Comparison of ENCODE assay signal across 16 mouse cellular contexts in the genomic region with DNA sequence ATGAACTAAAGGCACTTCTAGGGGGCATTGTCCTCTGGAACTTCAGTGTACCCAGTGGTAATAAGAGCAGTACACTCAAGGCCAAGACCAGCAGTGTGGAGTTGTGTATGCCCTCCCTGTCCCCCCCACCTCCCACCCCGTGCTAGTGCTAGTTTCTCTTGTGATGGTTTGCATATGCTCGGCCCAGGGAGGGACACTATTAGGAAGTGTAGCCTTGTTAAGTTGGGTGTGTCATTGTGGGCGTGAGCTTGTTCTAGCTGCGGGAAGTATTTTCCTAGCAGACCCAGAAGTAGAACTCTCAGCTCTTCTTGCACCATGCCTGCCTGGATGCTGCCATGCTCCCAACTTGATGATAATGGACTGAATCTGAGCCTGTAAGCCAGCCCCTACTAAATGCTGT.
"Had no signal": no experiment of that assay in that cellular context is flagged by ENCODE, and none has a peak within 500 bp of the region (broad histone marks: within the 10 kb centered on the region; RNA-seq: fewer than 3 reads in every experiment).

No protein-coding gene starts in this region.

- H3K9ac ChIP-seq: neural tube, embryonic 12.5 days; neural tube, embryonic 13.5 days; neural tube, embryonic 15.5 days; stomach, embryonic 15.5 days had no signal

- H3K9me3 ChIP-seq: neural tube, embryonic 12.5 days; neural tube, embryonic 13.5 days; neural tube, embryonic 15.5 days; stomach, embryonic 15.5 days had no signal

- H3K4me3 ChIP-seq: neural tube, embryonic 12.5 days; neural tube, embryonic 13.5 days; neural tube, embryonic 15.5 days; stomach, embryonic 15.5 days had no signal

- DNase-seq: retina, postnatal 1 day; right cerebral cortex, adult 18-20 months; right cerebral cortex, postnatal 14 days; right cerebral cortex, postnatal 25 days; right cerebral cortex, postnatal 4 days; spleen, adult 18-20 months; thymus, adult 18-20 months; thymus, adult 2 months; thymus, postnatal 14 days; thymus, postnatal 25 days; thymus, postnatal 36 days; thymus, postnatal 4 days had no signal

- H3K4me2 ChIP-seq: neural tube, embryonic 12.5 days; neural tube, embryonic 13.5 days; neural tube, embryonic 15.5 days; stomach, embryonic 15.5 days had no signal

- H3K27me3 ChIP-seq: neural tube, embryonic 12.5 days; neural tube, embryonic 13.5 days; neural tube, embryonic 15.5 days; stomach, embryonic 15.5 days had no signal

- H3K27ac ChIP-seq: neural tube, embryonic 12.5 days; neural tube, embryonic 13.5 days; neural tube, embryonic 15.5 days; stomach, embryonic 15.5 days had no signal
